Mouse (Mus musculus): ENCODE measurements around the gene Pxdn. TPM values are rescaled to one million over a fixed set of nuclear protein-coding genes. Genes with fewer than 3 reads are reported as not detected.

The Pxdn gene
- total and polyA plus RNA-seq, 3 experiments, result 0.04 to 0.21 (median 0.14) TPM

GRCm38 (mm10) chr12:29939261-29939671, 1.9 kb downstream of the Pxdn start:
- Histone ChIP-seq H3K9ac (ENCODE audit: insufficient read depth, low read depth) (no peak overlapping the region), H3K4me1 (ENCODE audit: control insufficient read depth in 1 of 2, insufficient read depth in 2 of 2) (peaks cover 3 to 53% of the 10 kb centered on the region in 2 experiments; a peak in 2 of 4 replicates), H3K4me3 (replicated peaks in 1 of 3; ENCODE audit: low read depth in 2 of 3, low read length in 2 of 3, poor library complexity in 1 of 3) (no peak overlapping the region), H3K27ac (ENCODE audit: insufficient read depth, low read depth) (no peak overlapping the region), H3K36me3 (replicated peaks in 1 of 2; ENCODE audit: control insufficient read depth in 1 of 2, insufficient read depth in 1 of 2, low read length in 1 of 2) (no peaks in the 10 kb centered on the region), H3K4me2 (ENCODE audit: insufficient read depth, low read depth, poor library complexity, severe bottlenecking) (no peak overlapping the region), H3K27me3 (replicated peaks) (no peaks in the 10 kb centered on the region), H3K79me2 (replicated peaks; ENCODE audit: control insufficient read depth, extremely low read depth, insufficient read depth, poor library complexity, severe bottlenecking) (no peaks in the 10 kb centered on the region), H3K9me3 (replicated peaks; ENCODE audit: low read length) (peaks cover 4% of the 10 kb centered on the region)
- in situ Hi-C loops (cut with MboI; ENCODE audit: low pct_ligation_motif_present, low pct_unique_long_range_greater_than_20kb, low sequenced_read_pairs), result no loop called here
- TF ChIP-seq IRF4 (IDR thresholded peaks at IDR 0.05; ENCODE audit: low read depth, low read length) (no peak), BHLHE40 (IDR thresholded peaks at IDR 0.05; ENCODE audit: low read depth, low read length) (no peak), MXI1 (IDR thresholded peaks at IDR 0.05; ENCODE audit: low read depth, low read length) (no peak), JUN (IDR thresholded peaks at IDR 0.05; ENCODE audit: insufficient read depth, low read depth, low read length) (no peak), RCOR1 (conservative IDR thresholded peaks at IDR 0.05; ENCODE audit: low read depth, low read length) (no peak), MAZ (IDR thresholded peaks at IDR 0.05; ENCODE audit: low read depth, low read length) (no peak), ZNF384 (IDR thresholded peaks at IDR 0.05; ENCODE audit: low read depth, low read length) (no peak), CHD2 (IDR thresholded peaks at IDR 0.05; ENCODE audit: low read length) (no peak), UBTF (IDR thresholded peaks at IDR 0.05; ENCODE audit: low read depth, low read length) (no peak), GABPA (IDR thresholded peaks at IDR 0.05; ENCODE audit: insufficient replicate concordance, low read depth, low read length) (no peak), KAT2A (IDR thresholded peaks at IDR 0.05; ENCODE audit: insufficient replicate concordance, low read length) (no peak), ETS1 (conservative IDR thresholded peaks at IDR 0.05; ENCODE audit: low read depth, low read length) (no peak), USF1 (IDR thresholded peaks at IDR 0.05; ENCODE audit: low read depth, low read length) (no peak), MAX (IDR thresholded peaks at IDR 0.05; ENCODE audit: low read length) (no peak), CTCF (conservative IDR thresholded peaks at IDR 0.05 in 1 of 2, IDR thresholded peaks at IDR 0.05 in 1 of 2; ENCODE audit: low read depth in 2 of 2, low read length in 2 of 2) (no peak), NELFE (IDR thresholded peaks at IDR 0.05; ENCODE audit: low read depth, low read length) (no peak), NRF1 (IDR thresholded peaks at IDR 0.05; ENCODE audit: low read depth, low read length) (no peak), JUND (conservative IDR thresholded peaks at IDR 0.05; ENCODE audit: low read depth, low read length) (no peak)
- dilution Hi-C loops (cut with MboI; ENCODE audit: extremely low pct_ligation_motif_present, extremely low pct_unique_long_range_greater_than_20kb, low sequenced_read_pairs), result no loop called here
- DNase-seq (ENCODE audit: extremely low read depth), result no peak

- Histone ChIP-seq H3K27ac (ENCODE audit: insufficient read depth, low read depth) (no peak overlapping the region), H3K4me3 (replicated peaks in 1 of 3; ENCODE audit: low read depth in 2 of 3, low read length in 2 of 3, poor library complexity in 1 of 3) (no peak overlapping the region), H3K4me1 (ENCODE audit: control insufficient read depth in 1 of 2, insufficient read depth in 2 of 2) (peaks cover 0 to 47% of the 10 kb centered on the region in 2 experiments; a peak in 2 of 4 replicates), H3K9me3 (replicated peaks; ENCODE audit: low read length) (peaks cover 4% of the 10 kb centered on the region), H3K4me2 (ENCODE audit: insufficient read depth, low read depth, poor library complexity, severe bottlenecking) (no peak overlapping the region), H3K9ac (ENCODE audit: insufficient read depth, low read depth) (no peak overlapping the region), H3K27me3 (replicated peaks) (no peaks in the 10 kb centered on the region), H3K36me3 (replicated peaks in 1 of 2; ENCODE audit: control insufficient read depth in 1 of 2, insufficient read depth in 1 of 2, low read length in 1 of 2) (no peaks in the 10 kb centered on the region), H3K79me2 (replicated peaks; ENCODE audit: control insufficient read depth, extremely low read depth, insufficient read depth, poor library complexity, severe bottlenecking) (no peaks in the 10 kb centered on the region)
- no peak for DNase-seq (ENCODE audit: extremely low read depth)
- dilution Hi-C loops (cut with MboI; ENCODE audit: extremely low pct_ligation_motif_present, extremely low pct_unique_long_range_greater_than_20kb, low sequenced_read_pairs), result no loop called here
- in situ Hi-C loops (cut with MboI; ENCODE audit: low pct_ligation_motif_present, low pct_unique_long_range_greater_than_20kb, low sequenced_read_pairs), result no loop called here
- TF ChIP-seq ELF1 (IDR thresholded peaks at IDR 0.05; ENCODE audit: low read depth, low read length) (no peak), UBTF (IDR thresholded peaks at IDR 0.05; ENCODE audit: low read depth, low read length) (no peak), E2F4 (IDR thresholded peaks at IDR 0.05; ENCODE audit: insufficient replicate concordance, low read depth, low read length) (no peak), CHD2 (IDR thresholded peaks at IDR 0.05; ENCODE audit: low read length) (no peak), JUN (IDR thresholded peaks at IDR 0.05; ENCODE audit: insufficient read depth, low read depth, low read length) (no peak), POLR2A (IDR thresholded peaks at IDR 0.05; ENCODE audit: low read depth, low read length) (no peak), NELFE (IDR thresholded peaks at IDR 0.05; ENCODE audit: low read depth, low read length) (no peak), PAX5 (IDR thresholded peaks at IDR 0.05; ENCODE audit: low read length) (no peak), KAT2A (IDR thresholded peaks at IDR 0.05; ENCODE audit: insufficient replicate concordance, low read length) (no peak), IRF4 (IDR thresholded peaks at IDR 0.05; ENCODE audit: low read depth, low read length) (no peak), JUND (conservative IDR thresholded peaks at IDR 0.05; ENCODE audit: low read depth, low read length) (no peak), RCOR1 (conservative IDR thresholded peaks at IDR 0.05; ENCODE audit: low read depth, low read length) (no peak), CTCF (conservative IDR thresholded peaks at IDR 0.05 in 1 of 2, IDR thresholded peaks at IDR 0.05 in 1 of 2; ENCODE audit: low read depth in 2 of 2, low read length in 2 of 2) (no peak), TCF12 (IDR thresholded peaks at IDR 0.05; ENCODE audit: low read depth, low read length) (no peak), EP300 (IDR thresholded peaks at IDR 0.05; ENCODE audit: low read length) (no peak), MAFK (IDR thresholded peaks at IDR 0.05; ENCODE audit: insufficient replicate concordance, low read length) (no peak), NRF1 (IDR thresholded peaks at IDR 0.05; ENCODE audit: low read depth, low read length) (no peak), ZNF384 (IDR thresholded peaks at IDR 0.05; ENCODE audit: low read depth, low read length) (no peak), RAD21 (IDR thresholded peaks at IDR 0.05; ENCODE audit: low read depth, low read length) (no peak)
These were observed 5.0 kb downstream of the Pxdn start for GRCm38 (mm10) chr12:29942435-29942834.

All from CH12.LX (cell line).